Mouse (Mus musculus) stomach, postnatal 0 days (tissue): ENCODE data around the gene Sgms1.

Experiments
- CTCF ChIP-seq: IDR thresholded peaks from 2 replicates; pipeline ENCODE4 v1.5.1; 2016; ENCODE audit warnings: antibody characterized with exemption, low read depth, mild to moderate bottlenecking, moderate library complexity
- EP300 ChIP-seq: optimal IDR thresholded peaks from 2 replicates; pipeline ENCODE3; 2016; ENCODE audit warnings: antibody characterized with exemption

DNA sequence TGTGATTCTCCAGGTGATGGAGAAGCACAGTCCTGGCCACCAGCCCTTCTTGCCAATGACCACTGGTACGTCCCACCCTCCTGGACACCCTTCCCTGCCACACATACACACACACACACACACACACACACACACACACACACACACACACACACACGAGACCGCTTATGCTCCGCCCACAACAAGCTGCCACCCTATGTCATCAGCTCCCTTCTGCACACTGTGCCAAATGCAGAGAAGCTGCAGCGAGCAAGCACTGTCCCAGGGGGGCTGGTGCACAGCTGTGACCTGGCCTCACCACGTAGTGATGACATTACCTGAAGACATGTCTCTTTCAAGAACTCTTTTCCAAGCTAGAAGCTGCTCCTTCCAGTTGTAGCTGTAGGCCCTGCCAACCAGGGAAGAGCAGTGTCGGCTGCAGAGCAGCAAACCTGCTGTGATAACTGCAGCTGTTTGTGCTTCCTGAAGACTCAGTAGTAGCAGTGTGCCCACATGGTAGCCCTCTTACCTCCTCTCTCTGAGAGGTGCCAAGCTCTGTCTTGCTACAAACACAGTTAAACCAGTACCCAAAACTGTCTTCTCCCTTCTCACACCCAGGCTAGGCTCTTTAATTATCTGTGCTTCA is 11.7 kb downstream of the Sgms1 start:
- no peak for TF ChIP-seq CTCF
- TF ChIP-seq EP300 = no peak
